Mouse (Mus musculus) C3H10T1/2 (cell line): Measurements from ENCODE around the gene Nalcn. TPM values are rescaled to one million over a fixed set of nuclear protein-coding genes. Genes with fewer than 3 reads are reported as not detected.

Source experiments
- polyA plus RNA-seq, 2 experiments: library from polyadenylated mRNA; unstranded; fragments of >200 nt; fragmentation: generic; extraction: Trizol; gene quantifications; one replicate each; pipeline ENCODE4 v1.2.1; 2012; ENCODE audit warnings: missing spikeins in 2 of 2

Gene Nalcn
- polyA plus RNA-seq = under 1 TPM in 1 of 2 experiments, not detected in 1; under 0.01 TPM

DNA sequence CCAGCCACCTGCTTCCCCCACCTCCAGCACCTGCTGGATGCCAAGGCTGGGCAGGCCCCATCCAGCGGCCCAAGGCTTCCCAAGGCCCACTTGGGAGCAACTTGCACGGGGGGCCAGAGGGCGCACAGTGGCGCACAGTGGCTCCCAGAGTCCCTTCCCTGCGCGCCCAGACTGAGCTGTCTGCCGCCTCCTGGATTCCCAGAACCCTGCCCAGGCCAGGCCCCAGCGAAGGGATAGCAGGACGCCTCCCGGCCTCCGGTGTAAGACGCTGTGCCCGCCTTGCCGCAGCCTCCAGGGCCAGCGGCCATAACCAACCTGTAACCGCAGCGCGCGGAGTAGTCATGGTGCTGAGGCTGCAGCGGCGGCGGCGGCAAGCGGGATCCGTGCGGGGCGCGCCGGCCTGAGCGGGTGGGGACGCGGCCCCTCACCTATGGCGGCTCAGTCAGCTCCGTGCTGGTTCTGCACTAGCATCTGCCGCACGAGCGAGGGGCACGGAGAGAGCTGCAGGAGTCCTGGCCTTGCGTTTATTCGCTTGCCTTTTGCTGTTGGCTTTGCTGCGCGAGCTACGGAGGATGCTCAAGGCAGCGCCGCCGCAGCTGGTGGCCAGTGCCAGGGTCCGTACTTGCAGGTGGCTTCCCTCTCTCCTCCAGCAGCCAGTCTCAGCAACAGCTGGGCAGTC lies at the start of gene Nalcn:
Gene Nalcn (minus strand): TSS at position 644 of the 679 bp plus-strand sequence.

DNA sequence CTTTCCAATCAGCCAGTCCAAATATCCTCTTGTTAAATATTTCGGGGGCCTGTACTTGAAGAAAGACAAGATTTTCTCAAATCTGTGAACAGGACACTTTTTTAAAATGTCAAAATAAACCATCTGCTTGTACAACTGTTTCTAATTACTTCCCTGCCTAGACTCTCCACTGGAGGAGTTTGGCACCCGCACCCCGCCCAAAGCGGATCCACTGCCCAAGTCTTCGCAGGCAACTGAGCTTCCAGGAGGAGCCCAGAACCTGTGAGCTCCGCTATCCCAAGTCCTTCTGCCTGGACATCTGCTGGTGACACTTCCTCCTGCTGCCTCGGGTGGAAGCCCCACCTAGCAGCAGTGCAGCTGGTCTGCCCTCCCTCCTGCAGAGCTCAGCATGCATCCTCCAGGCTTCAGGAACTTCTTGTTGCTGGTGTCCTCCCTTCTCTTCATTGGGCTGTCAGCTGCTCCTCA lies 33.0 kb upstream of the Nalcn start, which contains the start of gene Itgbl1:
Gene Itgbl1 (plus strand): TSS at position 51 of the 465 bp plus-strand sequence.

Other genes with a start within 250 kb of the Nalcn start
- gene Itgbl1, start 32.8 kb upstream of the Nalcn start, polyA plus RNA-seq = 10 to 100 TPM in 1 of 2 experiments, 1 to 10 TPM in 1; 1.6 to 16.0 TPM